Mouse (Mus musculus) monocyte, adult 2 months (primary cell): ENCODE data around the gene Smarcc2.

Experiments
- DNase-seq, 2 experiments: peaks; one replicate each; pipeline ENCODE4 v3.0.0; 2022; ENCODE audit warnings: low spot score in 2 of 2, low read depth in 1 of 2

Smarcc2 gene

DNA sequence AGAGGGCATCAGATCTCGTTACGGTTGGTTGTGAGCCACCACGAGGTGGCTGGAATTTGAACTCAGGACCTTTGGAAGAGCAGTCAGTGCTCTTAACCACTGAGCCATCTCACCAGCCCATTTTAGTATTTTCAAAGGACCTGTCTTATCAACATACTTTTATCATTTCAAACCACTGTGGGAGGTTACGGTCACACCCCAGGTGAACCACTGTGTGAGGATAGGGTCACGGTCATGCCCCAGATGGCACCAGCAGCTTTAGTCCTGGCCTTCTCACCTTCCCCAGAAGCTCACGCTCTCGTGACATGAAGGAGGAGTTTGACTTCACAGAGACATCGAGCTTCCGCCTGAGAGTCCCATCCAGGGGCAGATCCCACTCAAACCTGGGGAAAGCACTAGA is 52.1 kb downstream of the Smarcc2 start:
- DNase-seq = no peak

DNA sequence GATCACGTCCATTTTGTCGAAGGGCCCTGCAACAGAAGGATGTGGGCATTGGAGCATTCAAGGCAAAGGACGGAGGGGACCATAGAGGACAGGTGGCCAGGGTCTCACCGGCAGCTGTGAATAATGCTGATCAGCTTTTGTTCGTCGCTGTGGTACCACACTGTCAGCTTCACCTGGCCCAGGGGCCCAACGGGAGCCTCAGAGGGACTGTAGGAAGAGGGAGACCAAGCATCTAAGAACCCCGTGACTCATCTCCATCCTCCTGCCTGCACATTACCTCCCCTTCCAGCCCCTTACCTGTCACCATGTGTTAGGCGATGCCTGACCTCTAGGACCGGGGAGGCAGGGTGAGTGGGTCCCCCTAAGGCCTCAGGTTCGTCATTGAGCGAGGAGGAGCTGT is 52.7 kb downstream of the Smarcc2 start:
- no peak for DNase-seq

DNA sequence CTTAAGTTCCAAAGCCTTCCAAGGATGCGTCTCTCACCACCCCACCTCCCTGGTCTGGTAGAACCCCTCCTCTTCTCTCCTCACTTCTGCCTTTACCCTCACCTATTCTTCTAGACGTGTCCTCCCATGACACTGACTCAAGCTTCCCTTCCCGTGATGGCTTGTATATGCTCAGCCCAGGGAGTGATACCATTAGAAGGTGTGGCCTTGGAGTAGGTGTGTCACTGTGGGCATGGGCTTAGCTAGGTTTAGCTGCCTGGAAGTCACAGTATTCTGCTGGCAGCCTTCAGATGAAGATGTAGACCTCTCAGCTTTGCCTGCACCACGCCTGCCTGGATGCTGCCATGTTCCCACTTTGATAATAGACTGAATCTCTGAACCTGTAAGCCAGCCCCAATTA is 56.0 kb downstream of the Smarcc2 start:
- no peak for DNase-seq

DNA sequence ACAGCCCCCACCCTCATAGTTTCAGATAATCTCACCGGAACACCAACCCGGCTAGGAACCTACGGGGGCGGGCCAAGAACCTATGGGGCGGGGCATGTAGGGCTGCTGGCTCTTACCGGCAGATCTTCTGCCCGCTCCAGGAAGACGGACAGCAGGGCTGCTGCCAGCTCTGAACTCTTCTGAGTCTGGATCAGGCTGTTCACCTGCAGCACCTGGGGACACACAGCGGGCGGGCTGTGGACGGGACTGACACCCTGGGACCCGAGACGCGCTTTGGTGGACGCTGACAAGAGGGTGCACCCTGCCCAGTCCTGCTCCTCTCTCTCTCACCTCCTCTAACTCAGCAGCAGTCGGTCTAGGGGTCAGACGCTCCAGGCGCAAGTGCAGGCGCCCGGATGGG is 57.0 kb downstream of the Smarcc2 start:
- DNase-seq = no peak

DNA sequence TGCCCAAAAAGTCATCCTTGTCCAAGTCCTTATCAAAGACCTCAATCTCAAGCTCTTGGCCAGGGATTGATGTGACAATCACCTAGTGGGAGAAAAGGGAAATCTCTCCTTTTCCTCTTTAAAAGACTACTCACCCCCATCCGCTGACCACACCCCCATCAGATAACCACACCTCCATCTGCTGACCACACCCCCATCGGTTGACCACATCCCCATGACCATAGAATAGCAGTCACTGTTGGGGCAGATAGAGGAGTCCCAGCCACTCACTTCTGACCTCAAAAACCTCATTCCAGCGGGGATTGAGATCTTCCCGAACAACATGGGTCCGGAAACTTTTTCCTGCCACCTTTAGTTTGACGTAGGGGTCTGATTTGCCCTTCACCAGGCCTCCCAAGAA is 57.6 kb downstream of the Smarcc2 start:
- no peak for DNase-seq

DNA sequence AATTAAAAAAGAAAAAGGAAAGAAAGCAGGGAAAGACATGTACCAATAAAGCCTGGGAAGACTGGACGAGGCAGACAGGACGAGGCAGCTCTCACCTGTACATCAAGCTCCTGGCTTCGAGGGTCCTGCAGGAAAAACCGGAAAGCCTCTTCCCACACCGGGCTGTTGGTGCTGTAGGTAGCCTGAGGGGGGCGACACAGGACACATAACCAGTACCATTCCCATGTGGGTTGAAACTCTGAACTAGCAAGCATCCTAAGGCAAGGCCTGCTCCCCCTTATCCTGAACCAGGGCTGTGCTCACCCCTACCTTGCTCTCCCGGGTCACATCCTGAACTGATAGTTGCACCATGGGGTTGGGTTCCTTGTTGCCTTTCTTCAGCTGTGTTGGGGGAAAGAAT is 59.8 kb downstream of the Smarcc2 start:
- DNase-seq = peak in 1 of 2 experiments; percentile 29

DNA sequence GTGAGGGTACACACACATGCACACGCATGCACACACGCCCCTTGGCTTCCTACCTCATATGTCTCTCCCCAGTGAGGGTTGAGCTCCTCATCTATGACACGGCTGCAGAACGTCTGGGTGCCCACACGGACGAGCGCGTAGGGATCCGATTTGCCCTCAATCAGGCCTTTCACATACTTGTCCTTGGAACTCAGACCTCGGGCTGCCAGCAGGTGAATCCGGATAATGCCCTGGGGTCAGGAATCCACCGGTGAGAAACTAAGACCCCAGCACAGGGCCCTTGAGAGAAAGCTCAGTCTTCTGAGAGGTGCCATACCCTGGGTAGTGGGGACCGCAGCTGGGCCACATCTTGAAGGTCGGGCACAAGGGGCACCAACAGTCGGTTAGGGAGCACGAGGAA is 61.5 kb downstream of the Smarcc2 start:
- no peak for DNase-seq

DNA sequence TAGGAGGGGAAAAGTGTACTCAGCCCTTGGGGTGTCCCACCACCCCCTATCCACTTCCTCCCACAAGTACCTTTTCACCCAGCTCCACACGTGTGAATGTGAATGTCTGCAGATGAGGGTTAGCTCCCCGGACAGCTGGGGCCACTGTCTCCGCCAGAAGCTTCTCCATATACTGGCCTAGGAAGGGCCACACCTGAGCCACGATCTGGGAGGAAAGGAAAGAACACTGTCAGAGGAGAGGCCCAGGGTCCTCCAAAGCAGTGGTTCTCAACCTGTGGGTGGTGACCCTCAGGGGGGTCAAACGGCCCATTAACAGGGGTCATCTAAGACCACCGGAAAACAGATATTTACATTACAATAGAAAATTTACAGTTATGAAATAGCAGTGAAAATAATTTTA is 63.3 kb downstream of the Smarcc2 start:
- no peak for DNase-seq

DNA sequence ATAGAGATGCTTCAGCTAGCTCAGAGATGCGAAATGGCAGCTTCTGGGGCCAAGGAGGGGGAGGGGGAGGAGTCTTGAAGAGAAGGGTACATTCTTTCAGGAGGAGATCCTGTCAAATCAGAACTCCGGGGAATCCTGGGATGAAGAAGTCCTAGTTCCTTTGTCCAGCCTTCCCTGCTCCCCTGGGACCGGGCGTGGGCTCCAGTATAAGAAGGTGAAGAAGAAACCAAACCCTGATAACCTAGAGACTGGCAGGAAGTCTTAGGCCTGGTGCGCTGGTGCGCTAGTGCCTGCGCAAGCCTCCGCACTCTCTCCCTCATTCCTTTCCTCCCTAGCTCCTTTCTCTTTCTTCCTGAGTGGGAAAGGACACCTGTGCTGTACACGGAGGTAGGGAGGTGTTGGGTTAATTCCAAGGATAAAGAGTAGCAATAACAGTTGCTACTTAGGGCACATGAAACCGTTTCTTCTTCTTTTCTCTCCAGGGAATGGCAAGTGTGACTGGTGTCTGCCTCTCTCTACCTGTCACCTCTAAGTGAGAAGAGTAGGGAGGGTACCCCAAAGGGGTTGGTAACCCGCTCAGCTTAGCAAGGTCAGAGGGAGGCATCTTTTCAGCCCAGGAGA is 65.2 kb downstream of the Smarcc2 start:
- no peak for DNase-seq

DNA sequence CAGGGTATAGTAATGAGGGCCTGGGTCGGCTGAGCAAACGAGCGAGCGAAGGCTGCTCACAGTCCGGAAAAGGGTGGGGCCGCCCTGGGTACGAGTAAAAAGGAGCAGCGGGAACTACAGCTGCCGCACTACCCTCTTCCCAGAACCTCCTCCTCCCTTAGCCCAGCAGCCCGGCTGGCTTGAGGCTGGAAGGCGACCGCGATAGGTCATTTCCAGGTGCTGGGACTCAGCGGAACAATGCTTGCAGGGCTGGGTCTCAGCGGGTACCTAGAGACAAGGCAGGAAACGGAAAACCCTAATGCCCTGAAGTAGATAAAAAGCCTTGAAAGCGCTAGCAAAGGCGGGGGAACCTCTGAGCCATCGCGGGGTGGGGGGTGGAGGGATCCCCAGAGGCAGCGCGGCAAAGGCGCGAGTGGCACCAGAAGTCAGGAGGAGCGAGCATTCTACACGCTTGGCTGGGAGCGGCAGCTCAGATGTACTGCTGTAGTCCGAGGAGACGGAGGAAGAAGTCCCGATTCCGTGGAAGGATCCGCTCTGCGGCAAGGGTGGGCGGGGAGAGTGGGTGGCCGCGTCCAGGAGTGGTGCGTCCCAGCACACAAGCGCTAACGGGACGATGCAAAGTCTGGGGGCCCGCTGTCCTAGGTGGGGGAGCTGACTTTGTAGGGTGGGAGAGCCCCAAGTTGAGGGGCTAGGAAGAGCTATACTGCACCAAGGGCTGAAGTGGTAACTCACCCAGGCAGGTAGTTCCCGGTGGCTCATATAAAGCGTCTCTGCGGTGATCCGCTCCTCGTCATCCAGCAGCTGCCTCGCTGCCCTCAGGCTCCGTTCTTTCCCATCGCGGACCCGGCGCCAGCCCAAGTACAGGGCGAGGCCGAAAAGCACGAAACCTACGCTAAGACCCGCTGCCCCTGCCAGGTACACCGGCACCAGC is 65.9 kb downstream of the Smarcc2 start:
- no peak for DNase-seq

DNA sequence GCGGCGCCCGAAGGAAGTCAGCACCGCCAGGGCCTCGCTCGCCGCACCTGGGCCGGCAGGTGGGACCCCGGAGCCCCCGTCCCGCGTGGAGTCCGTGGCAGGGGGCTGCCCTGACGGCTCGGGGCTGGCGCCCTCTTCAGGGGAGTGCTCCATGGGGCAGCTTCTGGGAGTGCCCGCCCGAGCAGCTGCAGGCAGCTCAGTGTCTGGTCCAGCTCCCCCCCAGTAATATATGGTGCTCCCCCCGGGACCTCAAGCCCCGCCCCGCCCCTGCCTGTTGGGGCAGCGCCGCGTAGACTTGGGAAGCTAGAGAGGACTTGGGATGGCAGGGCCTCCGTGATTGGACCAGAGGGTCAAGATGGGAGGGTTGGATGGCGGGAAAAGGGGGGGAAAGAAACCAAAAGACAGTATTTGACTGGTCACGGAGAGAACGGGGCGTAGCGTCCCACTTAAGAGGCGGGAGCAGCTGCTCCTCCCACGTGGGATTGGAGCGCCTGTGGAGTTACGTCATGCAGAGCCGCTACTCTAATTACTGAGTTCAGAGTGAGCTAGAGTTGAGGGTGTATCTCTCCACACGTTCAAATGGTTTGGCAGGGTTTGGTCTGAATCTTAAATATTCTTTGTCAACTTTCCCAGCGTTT is 66.7 kb downstream of the Smarcc2 start, which contains the start of gene Esyt1:
Esyt1 (minus strand) TSS at position 201 of the 638 bp plus-strand sequence.
- peak; percentile 87 to 94 for DNase-seq

DNA sequence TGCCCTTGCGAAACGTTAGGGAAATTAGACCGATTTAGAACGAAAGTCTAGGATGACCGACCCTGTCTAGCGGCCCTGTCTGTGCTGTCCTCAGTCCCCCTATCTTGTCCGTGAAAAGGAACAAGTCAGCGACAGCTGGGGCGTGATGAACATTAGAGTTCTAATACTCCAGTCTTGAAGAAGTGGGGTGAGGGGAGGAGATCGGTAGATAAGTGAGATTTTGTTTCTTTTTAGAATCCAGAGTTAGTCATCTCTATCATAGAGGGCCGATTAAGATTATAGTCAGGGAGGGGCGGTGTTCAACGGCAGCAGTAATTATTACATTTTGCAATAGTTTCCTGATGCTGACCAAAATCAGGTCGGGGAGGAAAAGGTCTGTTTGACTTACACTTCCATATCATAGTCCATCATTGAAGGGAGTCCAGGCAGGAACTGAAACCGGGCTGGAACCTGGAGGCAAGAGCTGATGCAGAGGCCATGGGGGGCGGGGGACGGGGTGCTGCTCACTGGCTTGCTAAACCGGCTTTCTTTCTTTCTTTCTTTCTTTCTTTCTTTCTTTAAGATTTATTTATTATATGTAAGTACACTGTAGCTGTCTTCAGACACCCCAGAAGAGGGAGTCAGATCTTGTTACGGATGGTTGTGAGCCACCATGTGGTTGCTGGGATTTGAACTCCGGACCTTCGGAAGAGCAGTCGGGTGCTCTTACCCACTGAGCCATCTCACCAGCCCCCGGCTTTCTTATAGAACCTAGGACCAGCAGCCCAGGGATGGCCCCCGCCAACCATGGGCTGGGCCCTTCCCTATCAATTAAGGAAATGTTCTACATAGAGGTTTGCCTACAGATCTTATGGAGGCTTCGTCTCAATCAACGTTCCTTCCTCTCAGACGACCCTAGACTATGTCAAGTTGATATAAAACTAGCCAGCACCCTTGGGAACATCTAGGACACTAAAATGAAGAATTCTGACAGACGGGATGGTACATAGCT is 67.6 kb downstream of the Smarcc2 start:
- no peak for DNase-seq

DNA sequence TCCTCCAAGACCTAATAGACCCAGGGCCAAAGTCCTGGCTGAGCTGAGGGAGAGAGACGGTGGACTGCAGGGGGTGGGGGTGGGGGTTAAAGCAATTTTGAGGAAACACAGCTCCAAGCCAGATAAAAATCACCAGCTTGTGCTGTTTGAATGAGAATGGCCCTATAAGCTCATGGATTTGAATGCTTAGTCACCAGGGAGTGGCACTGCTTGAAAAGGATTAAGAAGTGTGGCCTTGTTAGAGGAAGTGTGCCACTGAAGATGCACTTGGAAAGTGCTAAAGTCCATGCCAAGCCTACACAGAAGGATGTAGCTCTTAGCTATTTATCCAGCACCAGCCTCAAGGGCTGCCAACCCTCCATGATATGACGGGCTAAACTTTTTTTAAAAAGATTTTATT is 76.2 kb downstream of the Smarcc2 start:
- DNase-seq = no peak

DNA sequence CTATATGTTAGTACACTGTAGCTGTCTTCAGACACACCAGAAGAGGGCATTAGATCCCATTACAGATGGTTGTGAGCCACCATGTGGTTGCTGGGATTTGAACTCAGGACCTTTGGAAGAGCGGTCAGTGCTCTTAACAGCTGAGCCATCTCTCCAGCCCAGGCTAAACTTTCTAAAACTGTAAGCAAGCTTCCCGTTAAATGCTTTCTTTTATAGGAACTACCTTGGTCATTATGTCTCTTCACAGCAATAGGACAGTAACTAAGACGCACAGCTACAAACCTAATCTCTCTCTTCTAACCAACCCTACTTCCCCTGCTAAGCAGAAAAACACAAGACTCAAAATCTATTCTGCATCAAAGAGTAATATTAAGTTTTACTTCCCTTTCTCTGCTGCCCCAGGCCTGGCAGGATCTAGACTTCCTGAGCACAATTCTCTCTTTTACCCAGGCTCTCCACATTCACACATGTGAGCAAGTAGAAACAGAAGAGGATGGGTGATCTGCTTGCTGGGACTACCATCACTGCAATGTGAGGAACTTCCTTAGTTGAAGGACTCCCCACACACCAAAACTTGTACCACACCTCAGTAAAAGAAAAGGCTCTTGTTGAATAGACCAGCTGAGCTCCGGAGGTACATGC is 76.7 kb downstream of the Smarcc2 start:
- no peak for DNase-seq

DNA sequence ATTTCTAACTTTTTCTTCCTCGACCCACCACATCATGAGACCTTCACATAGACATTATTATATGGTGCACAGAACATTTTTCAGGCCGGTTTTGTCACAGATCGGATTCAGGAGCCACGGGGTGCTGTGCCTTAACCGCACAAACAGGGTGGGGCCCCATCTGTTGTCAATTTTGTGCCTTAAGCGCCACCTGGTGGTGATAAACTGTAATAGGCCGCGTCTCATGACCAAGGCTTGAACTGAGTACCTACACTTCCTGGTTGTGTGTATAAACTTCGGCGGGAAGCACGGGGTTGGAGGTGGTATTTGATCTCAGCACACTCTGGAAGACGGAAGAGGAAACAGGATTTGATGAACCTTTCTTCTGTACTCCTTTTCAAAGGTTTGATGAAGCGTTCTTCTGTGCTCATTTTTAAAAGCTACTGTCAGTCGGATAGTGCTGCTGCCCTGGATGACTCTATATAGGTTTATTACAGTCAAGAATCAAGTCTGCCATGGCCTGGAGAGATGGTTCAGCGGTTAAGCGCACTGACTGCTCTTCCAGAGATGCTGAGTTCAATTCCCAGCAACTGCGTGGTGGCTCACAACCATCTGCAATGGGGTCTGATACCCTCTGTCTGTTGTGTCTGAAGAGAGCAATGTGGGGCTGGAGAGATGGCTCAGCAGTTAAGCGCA is 77.4 kb downstream of the Smarcc2 start:
- DNase-seq = peak; percentile 88

DNA sequence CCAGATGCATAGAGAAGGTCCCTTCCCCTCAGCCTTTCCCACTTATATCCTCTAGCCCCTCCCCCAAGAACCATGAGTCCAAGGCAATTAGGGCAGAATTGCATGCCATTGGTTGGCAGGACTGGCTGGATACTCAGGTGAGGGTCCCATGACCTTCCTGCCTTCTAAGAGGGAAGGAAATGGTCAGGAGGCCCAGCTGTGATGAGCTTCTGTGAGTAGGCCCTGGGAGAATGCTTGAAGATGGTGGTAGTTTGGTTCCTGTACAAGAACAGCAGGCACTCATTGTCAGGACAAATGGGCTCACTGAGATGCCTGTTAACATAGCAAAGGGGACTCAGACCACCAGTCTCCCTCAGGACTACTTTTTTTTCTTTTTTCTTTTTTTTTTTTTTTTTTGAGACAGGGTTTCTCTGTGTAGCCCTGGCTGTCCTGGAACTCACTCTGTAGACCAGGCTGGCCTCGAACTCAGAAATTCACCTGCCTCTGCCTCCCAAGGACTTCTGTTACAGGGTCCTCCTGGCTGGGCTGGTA is 79.4 kb downstream of the Smarcc2 start:
- no peak for DNase-seq
